Mouse (Mus musculus): ENCODE results near the gene Adra1b. TPM values are rescaled to one million over a fixed set of nuclear protein-coding genes. Genes with fewer than 3 reads are reported as not detected.

Gene Adra1b
- polyA plus RNA-seq, 1 experiment from 2014 or later = 0.35 TPM

DNA sequence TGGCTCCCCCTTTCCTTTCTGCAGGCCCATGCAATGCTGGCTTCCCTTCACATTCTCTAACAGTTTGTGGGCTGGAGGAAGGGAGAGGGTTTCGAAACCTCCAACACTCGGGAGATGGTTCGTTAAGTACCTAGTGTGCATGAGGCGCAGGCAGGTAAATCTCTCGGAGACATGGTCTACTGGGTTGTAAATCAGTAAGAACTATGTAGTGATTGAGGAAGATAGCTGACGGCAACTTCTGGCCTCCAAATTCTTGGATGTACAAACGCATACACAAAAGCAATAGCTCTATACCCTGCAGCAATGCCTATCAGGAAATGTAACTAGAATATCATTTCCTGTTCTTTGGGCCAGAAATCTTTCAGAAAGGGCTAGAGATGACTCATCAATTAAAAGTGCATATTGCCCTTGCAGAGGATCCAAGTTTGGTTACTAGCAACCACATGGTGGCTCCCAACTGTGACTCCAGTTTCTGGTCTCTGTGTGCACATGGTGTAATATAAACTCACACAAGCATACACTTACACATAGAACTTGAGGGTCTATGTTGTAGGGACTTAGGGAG, 172.2 kb downstream of the Adra1b start:
- H3K9me3 ChIP-seq (ENCODE audit: control insufficient read depth, low read length) = no peaks in the 10 kb centered on the region
- H3K4me3 ChIP-seq (ENCODE audit: low read length) = no peak overlapping the region
- H3K9ac ChIP-seq (ENCODE audit: low read depth, low read length) = no peak overlapping the region
- no peaks in the 10 kb centered on the region for H3K27me3 ChIP-seq (replicated peaks; ENCODE audit: control insufficient read depth, insufficient read depth, low read length)
- 83% methylated on average over 7 of the region's 7 CpGs for WGBS
- H3K27ac ChIP-seq (ENCODE audit: low read length) = no peak overlapping the region
- no peak overlapping the region for H3K4me2 ChIP-seq (ENCODE audit: low read depth, low read length)
- H3K4me1 ChIP-seq (ENCODE audit: control insufficient read depth, insufficient read depth, low read length) = no peaks in the 10 kb centered on the region
- H3K36me3 ChIP-seq (ENCODE audit: control insufficient read depth, insufficient read depth, low read length) = peaks cover 2% of the 10 kb centered on the region; the same call in 1 of the 2 replicates
- no peak for ATAC-seq

DNA sequence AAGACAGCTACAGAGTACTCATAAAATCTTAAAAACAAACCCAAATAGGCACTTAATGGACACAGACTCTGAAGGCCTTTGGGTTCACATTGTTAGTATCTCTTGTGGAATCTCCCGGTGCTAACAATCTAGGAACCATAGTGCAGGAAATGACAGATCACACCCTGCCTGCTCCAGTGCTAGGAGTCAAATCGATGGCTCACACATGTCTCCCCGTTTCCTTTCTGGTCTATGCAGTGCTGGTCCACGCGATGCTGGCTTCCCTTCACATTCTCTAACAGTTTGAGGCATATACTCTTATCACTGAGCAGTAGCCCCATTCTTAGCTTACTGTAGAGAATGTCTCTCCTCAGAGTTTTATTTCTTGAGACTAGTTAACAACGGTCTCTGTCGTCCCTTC, 173.2 kb downstream of the Adra1b start:
- no peaks in the 10 kb centered on the region for H3K36me3 ChIP-seq (ENCODE audit: control insufficient read depth, insufficient read depth, low read length)
- H3K4me1 ChIP-seq (ENCODE audit: control insufficient read depth, insufficient read depth, low read length) = no peaks in the 10 kb centered on the region
- no peaks in the 10 kb centered on the region for H3K9me3 ChIP-seq (ENCODE audit: control insufficient read depth, low read length)
- no peak overlapping the region for H3K9ac ChIP-seq (ENCODE audit: low read depth, low read length)
- 60% methylated on average over 7 of the region's 7 CpGs for WGBS
- no peaks in the 10 kb centered on the region for H3K27me3 ChIP-seq (replicated peaks; ENCODE audit: control insufficient read depth, insufficient read depth, low read length)
- no peak for ATAC-seq
- H3K4me2 ChIP-seq (ENCODE audit: low read depth, low read length) = no peak overlapping the region
- no peak overlapping the region for H3K27ac ChIP-seq (ENCODE audit: low read length)
- no peak overlapping the region for H3K4me3 ChIP-seq (ENCODE audit: low read length)

Other genes with a start within 250 kb of the Adra1b start
- 7.6 and 8.6 TPM in 2 replicates for gene Pwwp2a, start 219.2 kb downstream of the Adra1b start, polyA plus RNA-seq (2015; fragmentation: Nextera tagmentation; extraction: Ambion mirVana)
- gene Ttc1, start 153.2 kb downstream of the Adra1b start, polyA plus RNA-seq (2015; fragmentation: Nextera tagmentation; extraction: Ambion mirVana) = 50.7 and 53.7 TPM in 2 replicates

All from intestine, embryonic 16.5 days (tissue).